Mouse (Mus musculus): ENCODE results near the gene Pla2g4a. TPM values are rescaled to one million over a fixed set of nuclear protein-coding genes. Genes with fewer than 3 reads are reported as not detected.

Pla2g4a gene
- polyA plus RNA-seq, 1 experiment from 2014 or later, result 14.0 TPM

GRCm38 (mm10) chr1:149840961-149841416 is 120.1 kb downstream of the Pla2g4a start:
- no peak for ATAC-seq (ENCODE audit: borderline replicate concordance, extremely low read depth, low FRiP score, low TSS enrichment)
- no peak overlapping the region for H3K4me2 ChIP-seq
- no peaks in the 10 kb centered on the region for H3K4me1 ChIP-seq
- H3K9ac ChIP-seq, result no peak overlapping the region
- H3K27ac ChIP-seq, result no peak overlapping the region
- WGBS, result 77% methylated on average over 4 of the region's 4 CpGs
- no peaks in the 10 kb centered on the region for H3K9me3 ChIP-seq
- no peaks in the 10 kb centered on the region for H3K36me3 ChIP-seq
- no peak overlapping the region for H3K4me3 ChIP-seq
- H3K27me3 ChIP-seq, result no peaks in the 10 kb centered on the region

- H3K9ac ChIP-seq, result no peak overlapping the region
- ATAC-seq (ENCODE audit: borderline replicate concordance, extremely low read depth, low FRiP score, low TSS enrichment), result no peak
- H3K27me3 ChIP-seq, result no peaks in the 10 kb centered on the region
- H3K36me3 ChIP-seq, result no peaks in the 10 kb centered on the region
- no peak overlapping the region for H3K4me3 ChIP-seq
- no peak overlapping the region for H3K4me2 ChIP-seq
- H3K4me1 ChIP-seq, result no peaks in the 10 kb centered on the region
- no peaks in the 10 kb centered on the region for H3K9me3 ChIP-seq
- WGBS, result 86% methylated on average over 3 of the region's 3 CpGs
- H3K27ac ChIP-seq, result no peak overlapping the region
Observed at GRCm38 (mm10) chr1:149840312-149840930, 120.7 kb downstream of the Pla2g4a start.

DNA sequence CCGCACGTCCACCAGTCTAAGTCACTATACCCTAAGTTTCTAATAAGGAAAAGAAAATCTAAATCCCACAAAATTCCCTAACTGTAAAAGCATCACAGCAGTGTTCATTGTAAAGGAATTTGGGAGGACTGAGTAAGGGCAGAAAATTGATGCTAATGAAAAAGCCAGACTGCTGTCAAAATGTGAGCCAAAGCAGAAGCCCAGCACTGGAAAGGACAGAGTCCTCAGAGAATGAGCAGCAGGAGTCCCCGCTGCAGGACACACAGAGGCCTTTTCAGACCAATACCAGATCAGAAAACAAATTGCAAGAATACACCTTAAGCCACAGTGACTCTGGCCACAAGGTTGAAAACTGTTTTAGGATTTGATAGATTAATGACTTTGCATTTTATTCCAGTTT is 124.6 kb downstream of the Pla2g4a start:
- Histone ChIP-seq H3K27ac (no peak overlapping the region), H3K9me3 (no peaks in the 10 kb centered on the region), H3K4me1 (no peaks in the 10 kb centered on the region), H3K36me3 (no peaks in the 10 kb centered on the region), H3K4me3 (no peak overlapping the region), H3K9ac (no peak overlapping the region), H3K27me3 (no peaks in the 10 kb centered on the region), H3K4me2 (no peak overlapping the region)
- WGBS, result 90% methylated on average over 3 of the region's 3 CpGs
- no peak for ATAC-seq (ENCODE audit: borderline replicate concordance, extremely low read depth, low FRiP score, low TSS enrichment)

DNA sequence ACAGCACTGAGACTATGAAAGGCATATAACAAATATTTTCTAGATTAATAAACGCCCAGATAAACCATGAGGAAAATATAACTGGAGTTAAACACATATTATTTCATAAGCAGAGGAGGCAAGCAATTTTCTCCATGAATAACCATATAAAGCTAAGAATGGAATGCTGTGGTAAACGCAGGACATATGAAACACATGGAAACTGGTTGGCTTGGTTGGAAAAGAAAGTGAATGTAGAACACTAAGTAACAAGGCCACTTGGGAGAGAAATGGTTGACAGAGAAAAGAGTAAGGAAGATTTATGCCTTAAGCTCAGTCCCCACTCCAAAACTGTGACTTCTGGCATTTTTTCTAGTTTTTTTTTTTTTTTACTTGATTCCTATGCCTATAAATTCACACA is 127.2 kb downstream of the Pla2g4a start:
- no peaks in the 10 kb centered on the region for H3K27me3 ChIP-seq
- 78% methylated on average over 2 of the region's 2 CpGs for WGBS
- H3K36me3 ChIP-seq, result no peaks in the 10 kb centered on the region
- no peak overlapping the region for H3K27ac ChIP-seq
- H3K9ac ChIP-seq, result no peak overlapping the region
- H3K4me1 ChIP-seq, result no peaks in the 10 kb centered on the region
- H3K4me3 ChIP-seq, result no peak overlapping the region
- no peaks in the 10 kb centered on the region for H3K9me3 ChIP-seq
- ATAC-seq (ENCODE audit: borderline replicate concordance, extremely low read depth, low FRiP score, low TSS enrichment), result no peak
- H3K4me2 ChIP-seq, result no peak overlapping the region

DNA sequence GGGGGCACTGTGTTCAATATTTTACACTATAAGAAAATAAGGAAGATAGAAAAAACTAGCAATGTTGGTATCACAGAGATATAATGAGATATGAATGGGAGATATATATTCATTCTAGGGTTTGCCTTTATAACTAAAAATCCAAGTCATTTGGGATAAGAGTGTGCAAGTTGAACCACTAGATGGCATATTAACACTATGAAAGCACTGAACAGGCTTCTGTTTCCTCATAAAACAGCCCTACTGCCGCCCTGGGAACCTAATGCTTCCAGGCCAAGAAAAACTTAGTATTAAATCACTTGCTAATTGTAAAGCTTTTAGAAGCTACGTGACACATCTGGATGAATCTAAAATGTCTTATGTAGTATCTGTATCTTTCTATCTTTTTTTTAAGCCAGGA is 128.1 kb downstream of the Pla2g4a start:
- Histone ChIP-seq H3K4me1 (no peaks in the 10 kb centered on the region), H3K4me2 (no peak overlapping the region), H3K4me3 (no peak overlapping the region), H3K9ac (no peak overlapping the region), H3K9me3 (no peaks in the 10 kb centered on the region), H3K27ac (no peak overlapping the region), H3K36me3 (no peaks in the 10 kb centered on the region), H3K27me3 (no peaks in the 10 kb centered on the region)
- WGBS, result 17% methylated on average over 2 of the region's 2 CpGs
- ATAC-seq (ENCODE audit: borderline replicate concordance, extremely low read depth, low FRiP score, low TSS enrichment), result no peak

GRCm38 (mm10) chr1:149832514-149832913 is 128.6 kb downstream of the Pla2g4a start:
- no peaks in the 10 kb centered on the region for H3K4me1 ChIP-seq
- no peak overlapping the region for H3K27ac ChIP-seq
- WGBS, result 64% methylated on average over 1 of the region's 1 CpGs
- no peaks in the 10 kb centered on the region for H3K9me3 ChIP-seq
- no peak for ATAC-seq (ENCODE audit: borderline replicate concordance, extremely low read depth, low FRiP score, low TSS enrichment)
- no peak overlapping the region for H3K9ac ChIP-seq
- H3K36me3 ChIP-seq, result no peaks in the 10 kb centered on the region
- no peaks in the 10 kb centered on the region for H3K27me3 ChIP-seq
- H3K4me3 ChIP-seq, result no peak overlapping the region
- H3K4me2 ChIP-seq, result no peak overlapping the region

DNA sequence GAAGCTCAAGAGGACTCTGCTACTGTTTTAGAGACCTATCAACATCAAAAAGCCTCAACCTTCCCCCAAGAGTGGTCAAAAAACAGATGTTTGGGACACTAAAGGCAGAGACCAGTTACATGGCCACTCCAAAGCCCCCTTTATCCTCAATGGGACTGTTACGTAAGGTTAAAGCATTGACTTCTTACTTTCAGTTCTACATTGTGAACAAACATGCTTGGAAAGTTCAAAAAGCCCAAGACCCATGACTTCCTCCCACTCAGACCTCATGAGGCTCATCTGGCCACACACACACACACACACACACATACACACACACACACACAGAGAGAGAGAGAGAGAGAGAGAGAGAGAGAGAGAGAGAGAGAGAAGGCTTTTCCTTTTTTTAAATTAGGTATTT is 130.0 kb downstream of the Pla2g4a start:
- no peaks in the 10 kb centered on the region for H3K36me3 ChIP-seq
- H3K4me2 ChIP-seq, result no peak overlapping the region
- no peak overlapping the region for H3K27ac ChIP-seq
- H3K9me3 ChIP-seq, result no peaks in the 10 kb centered on the region
- no peaks in the 10 kb centered on the region for H3K27me3 ChIP-seq
- H3K4me3 ChIP-seq, result no peak overlapping the region
- ATAC-seq (ENCODE audit: borderline replicate concordance, extremely low read depth, low FRiP score, low TSS enrichment), result no peak
- no peaks in the 10 kb centered on the region for H3K4me1 ChIP-seq
- H3K9ac ChIP-seq, result no peak overlapping the region
- WGBS, result 91% methylated on average over 1 of the region's 1 CpGs

DNA sequence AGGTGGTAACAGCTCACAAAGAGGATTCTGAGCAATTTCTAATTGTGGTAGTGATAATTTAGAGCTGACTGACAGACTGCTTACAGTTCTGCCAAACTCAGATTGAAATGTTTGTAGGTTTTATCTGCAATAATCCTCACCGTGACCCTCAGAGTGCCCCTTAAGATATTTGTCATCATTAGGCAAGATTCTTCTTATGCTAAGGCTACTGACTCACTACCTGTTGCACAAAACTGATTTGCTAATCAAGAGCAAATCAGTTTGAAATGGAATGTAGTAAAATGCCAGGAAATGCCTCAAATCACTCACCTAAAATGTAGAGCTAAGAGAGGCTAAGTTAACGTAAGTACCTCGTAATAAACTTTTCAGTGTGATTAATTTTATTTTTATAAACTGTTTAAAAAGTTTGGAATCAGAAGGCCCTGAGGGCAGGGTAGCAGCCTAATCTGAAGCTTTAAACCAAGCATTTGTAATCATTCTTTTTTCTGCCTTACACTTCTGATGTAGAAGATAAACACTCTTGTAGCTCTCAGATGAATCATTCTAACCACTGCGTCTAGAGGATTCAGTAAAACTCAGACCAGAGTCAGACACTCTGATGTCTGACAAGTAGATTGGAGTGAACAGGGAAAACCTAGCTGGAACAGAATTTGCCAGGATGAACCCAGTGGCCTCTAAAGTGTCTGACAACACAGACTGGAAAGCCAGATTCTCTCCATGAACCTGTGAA is 147.3 kb downstream of the Pla2g4a start:
- Histone ChIP-seq H3K9me3 (no peaks in the 10 kb centered on the region), H3K4me1 (no peaks in the 10 kb centered on the region), H3K27ac (no peak overlapping the region), H3K9ac (no peak overlapping the region), H3K4me3 (no peak overlapping the region), H3K36me3 (no peaks in the 10 kb centered on the region), H3K4me2 (no peak overlapping the region), H3K27me3 (no peaks in the 10 kb centered on the region)
- no peak for ATAC-seq (ENCODE audit: borderline replicate concordance, extremely low read depth, low FRiP score, low TSS enrichment)
- 27% methylated on average over 4 of the region's 4 CpGs for WGBS

- no peak for ATAC-seq (ENCODE audit: borderline replicate concordance, extremely low read depth, low FRiP score, low TSS enrichment)
- Histone ChIP-seq H3K9me3 (no peaks in the 10 kb centered on the region), H3K4me1 (no peaks in the 10 kb centered on the region), H3K27me3 (no peaks in the 10 kb centered on the region), H3K4me2 (no peak overlapping the region), H3K36me3 (no peaks in the 10 kb centered on the region), H3K9ac (no peak overlapping the region), H3K27ac (no peak overlapping the region), H3K4me3 (no peak overlapping the region)
- 65% methylated on average over 1 of the region's 1 CpGs for WGBS
Observed at GRCm38 (mm10) chr1:149809527-149809926, 151.6 kb downstream of the Pla2g4a start.

Other genes starting within 250 kb of the Pla2g4a start
- gene Ptgs2, start 138.7 kb upstream of the Pla2g4a start, polyA plus RNA-seq (2015; fragmentation: Nextera tagmentation; extraction: Ambion mirVana), result 0.09 and 0.15 TPM in 2 replicates